Mouse (Mus musculus): ENCODE data around the gene Nav2. TPM values are rescaled to one million over a fixed set of nuclear protein-coding genes. Genes with fewer than 3 reads are reported as not detected.

Nav2 gene
- polyA plus RNA-seq, 1 experiment from 2014 or later, result 2.8 TPM

DNA sequence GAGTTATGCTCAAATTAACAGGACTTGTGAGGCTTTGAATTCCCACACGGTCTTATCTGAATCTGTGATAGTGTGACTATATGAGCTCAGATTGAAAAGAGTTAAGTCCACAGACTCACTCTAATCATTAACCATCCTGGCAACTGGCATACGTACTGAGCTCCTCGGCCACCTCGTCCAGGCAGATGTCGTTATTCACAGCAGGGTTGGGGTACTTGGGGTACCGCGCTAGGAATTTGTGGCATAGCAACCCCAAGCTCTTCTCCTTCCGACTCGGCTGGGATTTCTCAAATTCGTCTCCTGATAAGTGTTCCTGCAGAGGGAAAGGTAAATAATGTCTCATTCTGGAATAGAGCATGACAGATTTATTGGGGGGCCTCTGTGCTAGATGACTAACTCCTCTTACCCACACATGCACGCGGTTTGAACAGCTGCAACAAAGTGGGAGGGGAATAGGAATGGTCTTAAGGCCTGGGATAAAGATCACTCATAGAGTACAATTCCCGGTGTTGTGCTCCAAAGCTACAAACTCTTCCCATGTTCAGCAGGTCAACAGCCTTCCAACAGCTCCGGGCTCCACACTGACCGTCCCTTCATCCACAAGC, 30.6 kb upstream of the Nav2 start:
- no peak for ATAC-seq
- H3K4me3 ChIP-seq, result 0 out of 2 replicates have a peak overlapping the region, but pooled peaks have one; percentile 84
- H3K9me3 ChIP-seq (replicated peaks), result no peaks in the 10 kb centered on the region
- no peak overlapping the region for H3K27ac ChIP-seq
- peaks cover 5% of the 10 kb centered on the region for H3K27me3 ChIP-seq (replicated peaks)
- 85% methylated on average over 15 of the region's 15 CpGs for WGBS (ENCODE audit: insufficient replicate concordance)
- H3K4me1 ChIP-seq, result peaks cover 42% of the 10 kb centered on the region
- H3K36me3 ChIP-seq, result peaks cover 67% of the 10 kb centered on the region
- H3K9ac ChIP-seq, result no peak overlapping the region
- peak overlapping the region; percentile 93 for H3K4me2 ChIP-seq

DNA sequence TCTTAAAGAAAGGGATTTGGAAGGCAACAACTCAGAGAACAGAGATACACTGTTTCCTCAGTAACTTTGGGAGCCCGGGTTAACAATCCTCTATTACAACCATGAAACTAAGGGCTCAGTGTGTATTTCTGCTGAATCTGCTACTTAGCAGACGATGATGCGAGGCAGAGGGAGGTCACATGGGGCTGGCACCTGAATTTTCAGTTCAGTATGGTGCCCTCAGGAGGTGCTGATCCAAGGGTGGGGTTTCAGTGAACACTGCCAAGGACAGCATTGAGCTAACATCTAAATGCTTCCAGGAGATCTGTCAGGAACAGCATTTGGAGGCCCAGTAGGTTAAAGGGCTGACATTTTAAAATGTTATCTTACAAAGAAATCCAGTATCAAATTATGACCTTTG, 28.9 kb upstream of the Nav2 start:
- Histone ChIP-seq H3K4me3 (peak overlapping the region; percentile 84), H3K4me1 (peaks cover 52% of the 10 kb centered on the region), H3K27me3 (replicated peaks) (peaks cover 21% of the 10 kb centered on the region), H3K9ac (peak overlapping the region; percentile 89), H3K4me2 (peak overlapping the region; percentile 93), H3K36me3 (peaks cover 50% of the 10 kb centered on the region), H3K27ac (peak overlapping the region; percentile 43), H3K9me3 (replicated peaks) (no peaks in the 10 kb centered on the region)
- WGBS (ENCODE audit: insufficient replicate concordance), result 46% methylated on average over 3 of the region's 3 CpGs
- no peak for ATAC-seq

DNA sequence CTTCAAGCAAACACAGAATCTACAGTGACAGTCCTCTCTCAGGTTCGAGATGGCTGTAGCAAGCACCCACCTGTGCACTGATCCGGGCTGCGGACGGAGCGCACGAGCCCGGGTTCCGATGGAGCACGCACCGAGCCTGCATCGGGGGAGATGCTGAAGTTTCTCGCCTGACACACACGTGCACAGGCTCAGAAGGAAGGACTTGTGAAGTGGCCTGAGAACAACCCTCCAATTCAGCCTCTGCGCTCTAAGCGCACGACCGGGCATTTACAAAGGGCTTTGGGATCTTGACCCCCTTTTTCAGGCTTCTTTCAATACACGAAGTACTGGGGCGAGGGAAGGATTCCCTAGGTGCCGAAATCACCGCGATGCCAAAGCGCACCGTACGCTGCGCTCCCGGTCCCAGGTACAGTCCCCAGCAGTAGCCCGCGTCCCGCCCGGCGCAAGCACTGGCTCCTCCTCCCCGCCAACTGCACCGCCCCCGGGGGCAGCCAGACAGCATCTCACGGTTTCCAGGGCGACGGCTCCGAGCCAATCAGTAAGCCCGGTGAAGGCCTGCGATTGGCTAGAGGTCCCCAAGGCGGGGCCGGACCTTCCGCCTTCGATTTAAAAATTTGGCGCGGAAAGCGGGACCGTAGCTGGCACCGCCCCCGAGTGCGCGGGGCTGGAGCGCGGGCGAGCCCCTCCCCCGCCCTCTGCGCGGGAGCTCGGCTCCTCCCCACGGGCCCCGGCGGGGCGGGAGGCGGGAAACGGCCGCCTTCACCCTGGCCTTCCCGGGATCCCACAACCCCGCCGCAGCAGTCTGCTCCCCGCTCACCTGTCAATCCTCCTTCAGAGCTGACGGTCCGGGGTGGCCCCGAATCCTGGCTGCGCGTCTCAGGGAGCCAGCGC, 27.7 kb upstream of the Nav2 start:
- Histone ChIP-seq H3K4me1 (peaks cover 52% of the 10 kb centered on the region), H3K36me3 (peaks cover 38% of the 10 kb centered on the region), H3K4me2 (peak overlapping the region; percentile 93), H3K9me3 (replicated peaks) (no peaks in the 10 kb centered on the region), H3K4me3 (peak overlapping the region; percentile 84), H3K27ac (peak overlapping the region; percentile 96), H3K9ac (peak overlapping the region; percentile 100), H3K27me3 (replicated peaks) (peaks cover 25% of the 10 kb centered on the region)
- peak; percentile 93 for ATAC-seq
- WGBS (ENCODE audit: insufficient replicate concordance), result under 1% methylated on average over 77 of the region's 77 CpGs

DNA sequence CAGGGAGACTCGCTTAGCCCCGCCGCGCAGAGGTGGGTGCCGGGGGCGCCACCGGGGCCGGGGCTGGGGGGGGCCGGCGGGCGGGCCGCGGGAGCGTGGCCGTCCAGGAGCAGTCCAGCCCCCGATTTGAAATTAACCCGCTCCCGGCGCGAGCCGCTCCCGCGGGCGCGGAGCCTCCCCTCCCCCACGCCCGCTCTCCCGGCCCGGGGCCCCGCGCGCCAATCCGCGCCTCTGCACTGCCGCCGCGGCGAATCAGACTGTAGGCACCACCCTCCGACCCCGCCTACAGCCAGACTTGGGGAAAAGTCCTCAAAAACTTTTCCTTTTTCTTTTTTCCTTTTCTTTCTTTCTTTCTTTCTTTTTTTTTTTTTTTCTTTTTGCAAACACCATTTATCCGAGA, 27.0 kb upstream of the Nav2 start, which contains the start of gene E2f8:
E2f8 (minus strand) TSS at position 111 of the 400 bp plus-strand sequence.
- Histone ChIP-seq H3K4me1 (peaks cover 52% of the 10 kb centered on the region), H3K4me3 (peak within 1 kb of the TSS; percentile 84), H3K27ac (peak within 1 kb of the TSS; percentile 96), H3K9ac (peak within 1 kb of the TSS; percentile 100), H3K9me3 (replicated peaks) (no peaks in the 10 kb centered on the region), H3K4me2 (peak within 1 kb of the TSS; percentile 93), H3K36me3 (peaks cover 31% of the 10 kb centered on the region), H3K27me3 (replicated peaks) (peaks cover 26% of the 10 kb centered on the region)
- 0% methylated on average over 23 of the region's 41 CpGs for WGBS (ENCODE audit: insufficient replicate concordance)
- ATAC-seq, result peak; percentile 73

DNA sequence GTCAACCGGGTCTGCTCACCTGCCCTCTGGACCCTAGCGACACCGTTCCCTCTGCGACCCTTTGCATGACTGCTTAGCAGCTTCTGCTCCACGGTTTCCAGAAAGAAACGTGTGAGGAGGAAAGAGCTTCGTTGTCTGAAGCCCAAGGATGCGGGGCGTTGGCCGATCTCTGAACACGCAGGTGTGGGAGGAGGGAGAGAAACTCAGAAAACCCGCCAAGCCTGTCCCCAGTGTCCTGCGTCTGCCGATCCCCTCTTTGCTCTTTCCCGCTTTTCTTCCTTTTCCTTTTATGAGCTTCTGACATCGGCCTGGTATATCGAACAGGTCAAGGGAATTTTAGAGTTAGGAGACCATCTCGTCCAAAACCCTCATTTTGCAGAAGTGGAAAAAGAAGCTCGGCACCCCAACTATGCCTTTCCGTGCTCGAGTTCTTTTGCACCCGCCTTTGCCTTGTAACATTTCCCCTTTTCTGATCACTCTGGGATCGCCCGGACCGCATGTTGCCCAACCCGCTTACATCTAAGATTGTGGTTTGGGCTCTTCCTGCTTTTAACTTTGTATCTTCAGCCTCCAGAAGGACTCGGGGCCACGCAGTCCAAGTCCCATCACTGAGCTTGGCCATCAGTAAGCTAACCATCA, 26.4 kb upstream of the Nav2 start:
- peak overlapping the region; percentile 84 for H3K4me3 ChIP-seq
- no peaks in the 10 kb centered on the region for H3K9me3 ChIP-seq (replicated peaks)
- H3K36me3 ChIP-seq, result peaks cover 25% of the 10 kb centered on the region
- under 1% methylated on average over 28 of the region's 28 CpGs for WGBS (ENCODE audit: insufficient replicate concordance)
- peak overlapping the region; percentile 82 for H3K27ac ChIP-seq
- ATAC-seq, result no peak
- H3K4me2 ChIP-seq, result peak overlapping the region; percentile 93
- peaks cover 32% of the 10 kb centered on the region for H3K27me3 ChIP-seq (replicated peaks)
- H3K4me1 ChIP-seq, result peaks cover 47% of the 10 kb centered on the region
- peak overlapping the region; percentile 100 for H3K9ac ChIP-seq

DNA sequence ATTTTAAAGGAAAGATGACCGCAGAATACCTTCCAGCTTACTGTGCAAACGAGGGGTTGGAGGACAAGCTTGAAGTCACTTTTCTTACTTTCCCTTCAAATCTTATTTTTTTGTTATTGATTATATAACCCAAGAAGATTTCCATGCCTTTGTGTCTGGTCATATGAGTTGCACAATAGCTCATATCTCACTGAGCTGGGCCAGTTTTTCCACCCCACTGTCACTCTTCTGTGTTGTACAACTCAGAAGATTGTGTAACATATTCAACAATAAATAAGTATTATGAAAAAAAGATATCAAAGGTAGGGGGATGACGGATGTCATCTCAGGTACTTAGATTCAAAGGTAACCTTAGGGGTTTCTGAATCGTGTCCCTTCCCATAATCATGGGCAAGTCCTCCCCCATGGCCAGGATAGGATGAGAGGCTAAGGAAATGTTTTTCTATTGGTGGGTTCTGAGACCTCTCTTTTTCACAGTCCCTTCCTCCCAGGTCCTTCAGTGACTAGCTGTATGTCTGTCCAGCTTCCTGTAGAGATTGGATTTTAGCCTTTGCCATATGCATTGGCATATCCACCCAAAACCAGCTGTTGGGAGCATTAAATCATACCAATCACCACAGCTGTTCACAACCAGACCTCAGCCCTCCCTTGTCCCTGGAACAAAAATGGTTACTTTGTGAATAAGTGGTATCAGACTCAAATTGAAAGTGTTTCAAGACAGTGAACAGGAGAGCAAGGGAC, 24.8 kb upstream of the Nav2 start:
- no peaks in the 10 kb centered on the region for H3K9me3 ChIP-seq (replicated peaks)
- no peak overlapping the region for H3K4me3 ChIP-seq
- H3K4me2 ChIP-seq, result peak overlapping the region; percentile 93; the same call in 1 of the 2 replicates
- H3K9ac ChIP-seq, result no peak overlapping the region
- WGBS (ENCODE audit: insufficient replicate concordance), result 70% methylated on average over 4 of the region's 4 CpGs
- H3K36me3 ChIP-seq, result peaks cover 9% of the 10 kb centered on the region
- H3K4me1 ChIP-seq, result peaks cover 33% of the 10 kb centered on the region
- peaks cover 46% of the 10 kb centered on the region for H3K27me3 ChIP-seq (replicated peaks)
- no peak overlapping the region for H3K27ac ChIP-seq
- no peak for ATAC-seq

DNA sequence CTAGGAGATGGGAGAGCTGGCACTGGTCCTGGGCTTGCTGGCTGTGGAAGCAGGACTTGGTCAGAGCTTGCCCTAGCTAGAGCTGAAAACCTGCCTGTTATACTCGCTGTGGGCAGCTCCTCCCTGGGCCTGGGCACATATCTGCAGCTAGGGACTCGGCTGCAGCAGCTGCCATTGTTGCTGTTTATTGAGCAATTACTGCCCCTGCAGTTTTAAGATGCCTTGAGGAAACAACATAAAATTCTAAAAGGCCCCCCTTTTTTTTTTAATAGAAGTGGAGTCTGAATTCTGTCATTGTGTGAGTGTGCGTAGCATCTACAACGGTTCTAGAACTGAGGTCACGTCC, 24.3 kb upstream of the Nav2 start:
- WGBS (ENCODE audit: insufficient replicate concordance), result 64% methylated on average over 5 of the region's 5 CpGs

DNA sequence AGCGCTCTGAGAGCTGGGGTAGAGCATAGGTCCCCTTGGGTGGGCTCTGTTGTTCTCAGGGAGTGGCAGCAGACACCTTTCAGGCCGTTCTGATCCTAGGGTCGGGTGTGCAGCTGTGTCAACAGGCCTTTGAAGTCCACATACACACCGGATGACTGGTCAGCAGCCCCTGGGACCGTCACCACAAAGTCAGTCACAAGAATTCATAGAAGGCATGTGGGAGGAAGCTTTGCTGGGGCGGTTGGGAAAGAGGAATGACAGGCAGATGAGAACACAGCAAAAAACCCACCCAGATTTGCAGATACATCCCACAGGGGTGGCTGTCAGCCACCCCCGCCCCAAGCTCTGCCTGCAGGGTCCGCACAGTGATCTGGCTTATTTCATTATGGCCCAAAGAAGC, 20.5 kb upstream of the Nav2 start:
- no peak overlapping the region for H3K27ac ChIP-seq
- H3K4me1 ChIP-seq, result peaks cover 11% of the 10 kb centered on the region
- H3K4me3 ChIP-seq, result no peak overlapping the region
- WGBS (ENCODE audit: insufficient replicate concordance), result 37% methylated on average over 8 of the region's 8 CpGs
- H3K36me3 ChIP-seq, result no peaks in the 10 kb centered on the region
- H3K27me3 ChIP-seq (replicated peaks), result peaks cover 42% of the 10 kb centered on the region
- H3K9ac ChIP-seq, result no peak overlapping the region
- H3K4me2 ChIP-seq, result no peak overlapping the region
- no peak for ATAC-seq
- H3K9me3 ChIP-seq (replicated peaks), result no peaks in the 10 kb centered on the region

More for the DNA sequence above, 24.3 kb upstream of the Nav2 start:
- Histone ChIP-seq H3K27me3 (replicated peaks) (peaks cover 48% of the 10 kb centered on the region), H3K4me3 (no peak overlapping the region), H3K27ac (no peak overlapping the region), H3K4me1 (peaks cover 28% of the 10 kb centered on the region), H3K9me3 (replicated peaks) (no peaks in the 10 kb centered on the region), H3K36me3 (peaks cover 5% of the 10 kb centered on the region), H3K4me2 (no peak overlapping the region), H3K9ac (no peak overlapping the region)
- no peak for ATAC-seq

DNA sequence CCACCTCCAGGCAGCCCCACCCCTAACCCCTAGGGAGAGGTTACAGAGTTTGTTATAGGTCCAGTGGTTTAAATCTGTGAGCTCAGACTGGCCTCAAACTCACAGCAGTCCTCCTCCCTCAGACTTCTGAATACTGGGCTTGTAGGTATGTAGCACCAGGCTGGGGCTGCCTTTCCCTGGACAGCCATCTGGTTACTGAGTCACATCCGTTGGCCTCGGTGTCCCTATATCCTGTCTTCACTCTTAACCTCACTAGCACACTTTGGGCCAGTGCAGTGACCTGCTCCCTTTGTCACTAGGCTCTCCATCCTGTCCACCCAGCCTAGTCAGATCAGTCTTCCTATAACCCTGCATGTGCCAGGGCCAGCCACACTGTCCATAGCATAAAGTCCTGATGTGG, 19.8 kb upstream of the Nav2 start:
- H3K4me3 ChIP-seq, result no peak overlapping the region
- no peak for ATAC-seq
- no peak overlapping the region for H3K4me2 ChIP-seq
- H3K9ac ChIP-seq, result no peak overlapping the region
- peaks cover 9% of the 10 kb centered on the region; the same call in 1 of the 2 replicates for H3K4me1 ChIP-seq
- H3K36me3 ChIP-seq, result no peaks in the 10 kb centered on the region
- H3K27ac ChIP-seq, result no peak overlapping the region
- no peaks in the 10 kb centered on the region for H3K9me3 ChIP-seq (replicated peaks)
- H3K27me3 ChIP-seq (replicated peaks), result peaks cover 34% of the 10 kb centered on the region
- 39% methylated on average over 2 of the region's 2 CpGs for WGBS (ENCODE audit: insufficient replicate concordance)

DNA sequence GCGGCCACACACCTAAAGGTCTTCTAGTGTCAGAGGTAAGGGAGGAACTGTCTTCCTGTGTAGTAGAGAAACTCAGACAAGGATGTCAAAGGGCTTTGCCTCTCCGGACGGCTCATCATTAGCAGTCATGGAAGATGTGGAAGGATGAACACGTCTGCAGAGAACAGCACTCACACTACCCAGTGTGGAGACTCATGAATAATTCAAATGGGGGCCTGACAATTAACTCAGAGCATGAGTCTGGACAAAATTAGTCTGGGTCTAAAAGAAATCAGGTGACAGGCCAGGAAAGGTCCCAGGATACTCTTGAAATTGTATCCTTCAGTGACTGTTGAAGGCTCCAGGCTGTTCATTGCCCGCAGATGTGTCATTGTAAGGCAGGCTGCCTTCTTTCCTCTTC, 17.5 kb upstream of the Nav2 start:
- Histone ChIP-seq H3K4me1 (peaks cover 2% of the 10 kb centered on the region; the same call in 1 of the 2 replicates), H3K27ac (no peak overlapping the region), H3K9ac (no peak overlapping the region), H3K4me3 (no peak overlapping the region), H3K4me2 (no peak overlapping the region), H3K36me3 (no peaks in the 10 kb centered on the region), H3K9me3 (replicated peaks) (no peaks in the 10 kb centered on the region), H3K27me3 (replicated peaks) (peaks cover 28% of the 10 kb centered on the region)
- no peak for ATAC-seq
- WGBS (ENCODE audit: insufficient replicate concordance), result 73% methylated on average over 5 of the region's 5 CpGs

DNA sequence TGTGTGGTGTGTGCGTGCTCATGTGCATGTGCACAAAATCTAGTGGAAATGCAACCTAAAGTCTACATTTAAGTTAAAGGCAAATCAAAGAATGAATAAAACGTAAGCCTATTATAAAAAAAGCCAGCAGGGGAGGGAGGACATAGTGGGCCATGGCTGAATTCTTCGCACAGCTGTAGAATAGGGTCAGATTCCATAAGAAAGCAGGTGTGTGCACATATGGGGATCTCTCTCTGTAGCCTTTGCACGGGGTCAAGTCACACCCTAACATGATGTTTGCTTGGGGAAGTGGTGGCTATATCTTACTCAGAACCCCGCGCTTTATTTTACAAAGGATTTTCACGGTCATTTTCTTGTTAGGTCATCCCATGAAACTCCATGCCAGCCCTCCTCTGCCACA, 15.4 kb upstream of the Nav2 start:
- WGBS (ENCODE audit: insufficient replicate concordance), result 72% methylated on average over 7 of the region's 7 CpGs
- Histone ChIP-seq H3K27ac (no peak overlapping the region), H3K9me3 (replicated peaks) (no peaks in the 10 kb centered on the region), H3K9ac (no peak overlapping the region), H3K4me1 (peaks cover 2% of the 10 kb centered on the region; the same call in 1 of the 2 replicates), H3K4me3 (no peak overlapping the region), H3K27me3 (replicated peaks) (peaks cover 13% of the 10 kb centered on the region), H3K36me3 (no peaks in the 10 kb centered on the region), H3K4me2 (no peak overlapping the region)
- no peak for ATAC-seq

Measured in liver, embryonic 12.5 days (tissue).